Mouse (Mus musculus): ENCODE measurements at regions not wholly inside any gene's neighbourhood (a gene's known extent, or its start where the extent isn't known, plus 50 kb on each side); places are given as distances from the start of the nearest gene placed in this dataset.

DNA sequence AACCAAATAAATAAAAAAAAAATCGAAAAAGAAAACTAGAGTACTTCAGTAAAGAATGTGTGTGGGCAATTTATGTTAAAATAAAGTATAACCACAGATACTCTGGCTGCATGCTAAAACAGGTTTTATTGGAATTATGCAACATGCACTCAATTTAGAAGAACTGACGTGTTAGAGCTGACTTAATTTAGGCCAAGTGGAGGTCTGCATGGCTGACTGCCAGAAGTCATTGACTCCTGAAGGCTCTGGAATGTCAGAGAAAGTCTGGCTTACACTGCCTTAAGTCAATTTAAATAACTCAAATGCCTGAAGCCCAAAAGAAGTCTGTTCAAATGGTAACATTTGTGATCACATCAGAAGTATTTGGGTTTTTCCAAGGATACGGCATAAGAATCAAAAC, 198.1 kb upstream of the Gm10192 start:
- no peak for DNase-seq (ENCODE audit: low spot score in 2 of 2)

DNA sequence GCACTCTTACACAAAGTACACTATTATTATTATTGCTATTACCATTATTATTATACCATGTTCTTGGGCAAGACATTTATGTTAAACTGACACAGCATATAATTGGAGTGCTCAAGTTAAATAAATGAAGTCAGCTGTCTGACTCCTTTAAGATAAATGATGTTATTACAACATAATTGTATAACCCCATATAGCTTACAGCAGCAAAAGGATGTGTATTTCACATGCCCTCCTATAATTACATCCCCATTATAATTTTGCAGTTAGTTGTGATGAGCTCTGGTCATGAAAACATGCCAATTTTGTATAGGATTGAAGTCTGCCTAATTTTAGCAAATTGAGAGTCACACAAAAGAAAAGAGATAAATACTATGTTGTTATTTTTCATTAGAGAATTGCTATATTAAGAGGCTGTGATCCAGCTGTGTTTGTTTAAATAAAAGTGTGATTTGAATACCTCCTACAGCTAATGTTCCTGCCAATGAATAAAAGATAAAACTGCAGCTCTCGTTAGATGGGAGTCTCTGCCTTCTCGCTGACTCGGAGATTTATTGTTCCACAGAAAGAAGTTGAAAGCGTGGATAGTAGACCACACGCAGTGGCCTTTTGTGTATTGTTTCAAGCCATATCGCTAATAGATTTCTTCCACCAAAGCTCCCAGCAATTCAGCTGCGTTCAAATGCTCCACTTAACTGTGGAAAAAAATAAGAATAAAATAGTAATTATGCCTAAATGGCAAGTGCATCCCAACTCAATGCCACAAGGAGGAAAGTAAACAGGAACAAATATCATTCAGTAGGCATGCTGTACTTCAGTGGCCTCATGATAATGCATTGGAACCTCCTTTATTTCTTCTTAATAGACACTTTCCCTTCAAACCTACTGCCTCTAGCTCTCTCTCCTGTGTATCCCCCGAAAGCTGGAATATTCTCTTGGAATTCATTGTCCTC, 194.9 kb upstream of the Gm10192 start:
- DNase-seq (ENCODE audit: low spot score in 2 of 2): no peak

DNA sequence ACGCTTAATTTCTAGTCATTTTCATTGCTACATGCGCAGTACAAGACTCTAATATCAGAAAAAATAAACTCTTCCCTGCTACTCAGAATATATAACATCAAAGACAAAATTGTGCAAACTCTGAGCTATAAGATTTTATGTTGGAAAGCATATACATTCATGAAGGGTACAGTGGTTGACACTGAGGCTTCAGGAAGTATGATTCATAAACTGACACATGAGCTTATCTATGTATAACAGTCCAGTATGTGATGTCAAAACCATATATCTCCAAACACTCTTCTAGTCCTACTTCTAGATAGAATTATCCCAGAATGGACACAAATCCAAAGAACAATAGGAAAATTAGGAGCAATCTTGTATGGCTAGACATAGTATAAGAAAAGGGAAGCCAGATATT, 177.5 kb upstream of the Gm10192 start:
- no peak for DNase-seq (ENCODE audit: low spot score in 2 of 2)

DNA sequence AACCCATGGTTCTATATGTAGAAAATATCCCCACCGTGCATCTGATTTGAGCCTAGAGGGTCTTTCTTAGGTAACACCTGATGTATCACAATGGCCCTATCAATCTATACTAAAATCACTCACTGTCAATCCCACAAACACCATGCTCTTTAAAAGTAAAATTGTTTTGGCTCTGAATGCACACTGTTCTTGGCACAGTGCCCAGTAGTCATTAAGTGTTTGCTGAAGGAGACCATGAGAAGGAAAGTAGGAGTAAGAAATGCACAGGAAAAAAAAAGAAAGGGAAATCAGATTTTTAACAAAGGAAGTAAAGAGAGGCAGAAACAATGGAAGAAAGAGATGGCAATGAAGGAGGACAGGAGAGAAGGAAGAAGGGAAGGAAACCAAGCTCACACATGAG, 175.0 kb upstream of the Gm10192 start:
- DNase-seq (ENCODE audit: low spot score in 2 of 2): no peak

DNA sequence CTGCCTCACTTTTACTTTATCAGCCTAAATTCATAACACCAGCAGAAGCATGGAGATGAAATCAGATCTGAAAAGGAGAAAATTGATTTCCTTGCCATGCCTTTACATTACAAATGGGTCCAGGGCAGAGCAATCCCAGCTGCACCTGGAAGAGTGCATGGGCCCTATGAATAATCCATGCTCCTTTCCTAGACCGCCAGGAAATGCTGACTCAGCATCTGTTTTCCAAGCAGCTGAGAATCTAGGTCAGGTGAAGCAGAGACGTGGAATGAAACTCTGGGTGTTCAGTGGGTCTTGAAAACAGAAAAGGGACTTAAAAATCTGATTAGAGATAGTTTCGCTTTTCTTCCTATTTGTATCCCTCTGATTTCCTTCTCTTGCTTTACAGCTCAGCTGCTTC, 163.8 kb upstream of the Gm10192 start:
- DNase-seq (ENCODE audit: low spot score in 2 of 2): no peak

DNA sequence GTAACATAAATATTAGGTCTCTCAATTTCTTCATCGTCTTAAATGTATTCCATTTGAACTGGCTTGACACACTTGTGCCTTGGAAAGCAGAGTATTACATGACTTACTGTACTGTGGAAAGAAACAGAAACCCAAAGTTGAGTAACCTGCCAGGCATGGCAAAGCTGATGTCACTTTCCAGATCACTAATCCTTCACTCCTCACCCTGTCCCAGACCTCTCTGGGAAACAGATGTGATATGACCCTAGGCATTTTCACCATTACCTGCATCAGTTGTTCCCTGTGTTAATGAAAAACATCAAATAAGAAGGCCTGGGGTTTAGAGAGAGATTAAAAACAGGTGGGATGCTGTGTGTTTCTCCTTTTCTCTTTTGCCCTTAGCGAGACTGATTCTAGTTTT, 161.4 kb upstream of the Gm10192 start:
- no peak for DNase-seq (ENCODE audit: low spot score in 2 of 2)

DNA sequence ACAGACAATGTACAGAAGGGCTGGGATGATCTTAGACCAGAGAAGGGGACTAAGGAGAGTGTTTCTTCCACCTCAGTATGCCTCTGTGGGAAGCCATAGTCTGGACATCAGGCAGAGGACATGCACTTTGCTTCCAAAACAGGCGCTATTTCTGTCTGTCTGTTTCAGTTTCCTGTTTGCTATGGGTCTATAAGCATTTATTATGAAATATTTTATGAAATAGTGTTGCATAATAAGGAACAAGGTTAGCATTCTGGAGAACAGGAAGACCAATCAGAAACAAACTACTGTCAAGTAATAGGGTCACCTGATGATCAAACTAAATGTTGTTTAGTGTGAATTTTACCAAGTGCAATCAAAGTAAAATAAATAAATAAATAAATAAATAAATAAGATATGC, 160.4 kb upstream of the Gm10192 start:
- no peak for DNase-seq (ENCODE audit: low spot score in 2 of 2)
